Mouse (Mus musculus): Measurements from ENCODE around the gene Srgap1. TPM values are rescaled to one million over a fixed set of nuclear protein-coding genes. Genes with fewer than 3 reads are reported as not detected.

Srgap1 gene
- polyA plus RNA-seq, 1 experiment from 2014 or later: 10.2 TPM

DNA sequence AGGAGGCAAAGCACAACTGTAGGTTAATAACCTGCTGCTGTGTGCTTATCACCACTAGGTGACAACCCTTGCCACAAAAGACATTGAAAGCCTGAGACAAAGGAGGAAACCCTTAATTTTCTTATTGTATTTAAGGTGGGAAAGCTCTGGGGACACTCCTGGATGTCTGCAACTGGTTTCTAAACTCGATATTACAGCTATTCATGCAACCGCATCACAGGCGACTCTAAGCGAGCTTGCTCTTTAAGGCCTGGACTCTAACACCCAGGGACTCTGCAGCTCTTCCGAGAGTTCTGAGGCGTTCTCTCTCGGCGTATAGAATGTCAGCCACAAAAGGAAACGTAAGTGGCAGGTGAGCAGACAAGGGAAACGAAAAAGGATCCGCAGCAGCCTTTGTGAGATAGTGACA is 241.2 kb downstream of the Srgap1 start:
- no peak overlapping the region for H3K9ac ChIP-seq (ENCODE audit: low read depth, low read length)
- no peaks in the 10 kb centered on the region for H3K9me3 ChIP-seq (replicated peaks; ENCODE audit: low read length)
- 71% methylated on average over 11 of the region's 11 CpGs for WGBS
- H3K4me1 ChIP-seq (replicated peaks; ENCODE audit: insufficient read depth, low read length): no peaks in the 10 kb centered on the region
- TF ChIP-seq CTCF (IDR thresholded peaks at IDR 0.05; ENCODE audit: low read depth): peak; percentile 54
- H3K4me2 ChIP-seq (ENCODE audit: low read length): no peak overlapping the region
- H3K4me3 ChIP-seq (replicated peaks; ENCODE audit: low read depth, low read length): no peak overlapping the region
- no peak for DNase-seq (ENCODE audit: low spot score)
- H3K27ac ChIP-seq: no peak overlapping the region
- H3K27me3 ChIP-seq (ENCODE audit: insufficient read depth, low read length): no peaks in the 10 kb centered on the region
- no peak for ATAC-seq (replicated peaks; ENCODE audit: low FRiP score, low read depth)
- H3K36me3 ChIP-seq (ENCODE audit: insufficient read depth, low read length): peaks cover 15% of the 10 kb centered on the region; the same call in 1 of the 2 replicates

DNA sequence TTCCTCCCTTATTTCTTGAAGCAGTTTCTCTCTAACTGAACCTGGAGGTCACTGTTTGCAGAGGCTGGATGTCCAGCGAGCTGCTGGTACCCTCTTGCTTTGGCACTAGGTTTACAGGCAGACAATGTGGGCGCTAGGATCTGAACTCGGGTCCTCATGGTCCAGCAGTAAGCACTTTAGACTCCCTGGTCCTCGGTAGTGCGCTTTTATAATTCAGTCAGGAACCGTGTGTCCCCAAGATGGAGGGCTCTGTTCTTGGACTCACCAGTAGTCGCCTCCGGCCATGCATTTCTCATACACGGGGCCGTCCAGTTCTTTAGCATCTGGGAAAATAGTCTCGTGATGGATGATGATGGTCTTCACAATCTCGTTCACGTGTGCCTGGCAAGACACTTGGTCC is 242.6 kb downstream of the Srgap1 start:
- Histone ChIP-seq H3K4me2 (ENCODE audit: low read length) (no peak overlapping the region), H3K27me3 (ENCODE audit: insufficient read depth, low read length) (no peaks in the 10 kb centered on the region), H3K9ac (ENCODE audit: low read depth, low read length) (no peak overlapping the region), H3K9me3 (replicated peaks; ENCODE audit: low read length) (no peaks in the 10 kb centered on the region), H3K4me3 (replicated peaks; ENCODE audit: low read depth, low read length) (no peak overlapping the region), H3K36me3 (ENCODE audit: insufficient read depth, low read length) (peaks cover 15% of the 10 kb centered on the region; the same call in 1 of the 2 replicates), H3K4me1 (replicated peaks; ENCODE audit: insufficient read depth, low read length) (no peaks in the 10 kb centered on the region), H3K27ac (no peak overlapping the region)
- ATAC-seq (replicated peaks; ENCODE audit: low FRiP score, low read depth): no peak
- DNase-seq (ENCODE audit: low spot score): no peak
- no peak for TF ChIP-seq CTCF (IDR thresholded peaks at IDR 0.05; ENCODE audit: low read depth)
- 92% methylated on average over 13 of the region's 13 CpGs for WGBS

GRCm38 (mm10) chr10:121800041-121800440 is 247.1 kb downstream of the Srgap1 start:
- Histone ChIP-seq H3K27ac (no peak overlapping the region), H3K4me3 (replicated peaks; ENCODE audit: low read depth, low read length) (no peak overlapping the region)
- 92% methylated on average over 13 of the region's 13 CpGs for WGBS

DNA sequence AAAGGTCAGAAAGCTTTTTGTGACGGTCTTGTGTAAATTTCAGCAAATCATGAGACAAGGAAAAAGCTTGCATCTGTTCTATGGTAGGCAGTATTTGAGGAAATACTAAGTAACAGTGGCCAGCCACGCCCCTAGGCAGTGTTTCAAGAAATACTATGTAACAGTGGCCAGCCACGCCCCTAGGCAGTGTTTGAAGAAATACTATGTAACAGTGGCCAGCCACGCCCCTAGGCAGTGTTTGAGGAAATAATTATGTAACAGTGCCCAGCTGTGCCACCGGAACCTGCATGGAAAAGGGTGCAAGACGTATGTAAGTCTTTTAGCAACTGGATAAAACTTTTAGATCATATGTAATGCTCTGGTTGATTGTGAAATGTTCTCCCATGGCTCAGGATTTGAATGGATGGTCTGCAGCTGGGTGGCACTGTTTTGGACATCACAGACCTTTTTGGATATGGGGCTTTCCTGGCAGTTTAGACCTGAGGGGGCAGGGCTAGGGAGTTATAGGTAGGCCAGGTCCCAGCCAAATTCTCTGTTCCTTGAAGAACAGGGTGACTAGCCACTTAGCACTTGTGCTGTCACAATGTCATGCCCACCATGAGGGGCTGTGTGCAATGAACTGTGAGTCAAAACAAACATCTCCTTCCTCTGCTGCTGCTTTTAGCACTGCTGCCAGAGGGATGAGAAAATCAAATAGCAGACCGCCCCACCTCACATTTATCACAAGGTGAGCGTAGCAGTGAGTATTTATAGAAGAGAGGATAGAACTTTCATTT is 250.9 kb downstream of the Srgap1 start:
- 0 out of 2 replicates have a peak, but pooled peaks have one; percentile 2 for TF ChIP-seq CTCF (IDR thresholded peaks at IDR 0.05; ENCODE audit: low read depth)
- ATAC-seq (replicated peaks; ENCODE audit: low FRiP score, low read depth) (no peak), DNase-seq (ENCODE audit: low spot score) (no peak)
- Histone ChIP-seq H3K36me3 (ENCODE audit: insufficient read depth, low read length) (0 out of 2 replicates have a peak, but pooled peaks cover 2% of the 10 kb centered on the region), H3K27ac (no peak overlapping the region), H3K27me3 (ENCODE audit: insufficient read depth, low read length) (no peaks in the 10 kb centered on the region), H3K9ac (ENCODE audit: low read depth, low read length) (no peak overlapping the region), H3K4me3 (replicated peaks; ENCODE audit: low read depth, low read length) (no peak overlapping the region), H3K4me1 (replicated peaks; ENCODE audit: insufficient read depth, low read length) (no peaks in the 10 kb centered on the region), H3K9me3 (replicated peaks; ENCODE audit: low read length) (no peaks in the 10 kb centered on the region), H3K4me2 (ENCODE audit: low read length) (no peak overlapping the region)
- 71% methylated on average over 8 of the region's 8 CpGs for WGBS

More at GRCm38 (mm10) chr10:121800041-121800440, 247.1 kb downstream of the Srgap1 start:
- no peak for ATAC-seq (replicated peaks; ENCODE audit: low FRiP score, low read depth)
- DNase-seq (ENCODE audit: low spot score): no peak
- Histone ChIP-seq H3K9me3 (replicated peaks; ENCODE audit: low read length) (no peaks in the 10 kb centered on the region), H3K4me1 (replicated peaks; ENCODE audit: insufficient read depth, low read length) (no peaks in the 10 kb centered on the region), H3K4me2 (ENCODE audit: low read length) (no peak overlapping the region), H3K27me3 (ENCODE audit: insufficient read depth, low read length) (no peaks in the 10 kb centered on the region), H3K9ac (ENCODE audit: low read depth, low read length) (no peak overlapping the region), H3K36me3 (ENCODE audit: insufficient read depth, low read length) (peaks cover 12% of the 10 kb centered on the region; the same call in 1 of the 2 replicates)
- TF ChIP-seq CTCF (IDR thresholded peaks at IDR 0.05; ENCODE audit: low read depth): no peak

DNA sequence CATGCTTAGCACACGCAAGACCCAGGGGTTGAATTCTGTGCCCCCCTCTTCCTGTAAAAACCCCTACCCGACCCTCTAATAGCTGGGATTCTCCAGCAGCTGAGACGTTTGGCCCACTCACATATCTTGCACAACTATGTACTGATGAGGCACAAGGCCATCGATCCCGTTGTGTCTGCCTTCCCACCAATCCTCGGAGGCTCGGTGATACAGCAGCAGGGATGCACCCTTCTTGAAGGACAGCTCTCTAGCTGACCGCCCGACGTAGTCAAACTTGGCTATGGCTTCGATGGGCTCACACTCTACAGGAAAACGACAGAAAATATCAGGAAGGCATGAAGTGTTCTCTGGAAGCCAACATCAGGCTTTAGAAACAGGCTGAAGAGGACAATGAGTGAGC is 252.6 kb downstream of the Srgap1 start:
- no peak overlapping the region for H3K4me3 ChIP-seq (replicated peaks; ENCODE audit: low read depth, low read length)
- H3K27ac ChIP-seq: no peak overlapping the region
- H3K4me1 ChIP-seq (replicated peaks; ENCODE audit: insufficient read depth, low read length): no peaks in the 10 kb centered on the region
- WGBS: 90% methylated on average over 12 of the region's 12 CpGs
- TF ChIP-seq CTCF (IDR thresholded peaks at IDR 0.05; ENCODE audit: low read depth): no peak
- 0 out of 2 replicates have a peak, but pooled peaks cover 3% of the 10 kb centered on the region for H3K36me3 ChIP-seq (ENCODE audit: insufficient read depth, low read length)
- no peak for DNase-seq (ENCODE audit: low spot score)
- H3K27me3 ChIP-seq (ENCODE audit: insufficient read depth, low read length): no peaks in the 10 kb centered on the region
- no peaks in the 10 kb centered on the region for H3K9me3 ChIP-seq (replicated peaks; ENCODE audit: low read length)
- no peak overlapping the region for H3K9ac ChIP-seq (ENCODE audit: low read depth, low read length)
- ATAC-seq (replicated peaks; ENCODE audit: low FRiP score, low read depth): no peak
- H3K4me2 ChIP-seq (ENCODE audit: low read length): no peak overlapping the region

GRCm38 (mm10) chr10:121792661-121793060 is 254.5 kb downstream of the Srgap1 start:
- H3K9me3 ChIP-seq (replicated peaks; ENCODE audit: low read length): no peaks in the 10 kb centered on the region
- WGBS: 92% methylated on average over 17 of the region's 17 CpGs
- H3K27me3 ChIP-seq (ENCODE audit: insufficient read depth, low read length): no peaks in the 10 kb centered on the region
- no peak overlapping the region for H3K27ac ChIP-seq
- no peak for TF ChIP-seq CTCF (IDR thresholded peaks at IDR 0.05; ENCODE audit: low read depth)
- no peak overlapping the region for H3K4me3 ChIP-seq (replicated peaks; ENCODE audit: low read depth, low read length)
- 0 out of 2 replicates have a peak, but pooled peaks cover 3% of the 10 kb centered on the region for H3K36me3 ChIP-seq (ENCODE audit: insufficient read depth, low read length)
- H3K4me2 ChIP-seq (ENCODE audit: low read length): no peak overlapping the region
- H3K9ac ChIP-seq (ENCODE audit: low read depth, low read length): no peak overlapping the region
- DNase-seq (ENCODE audit: low spot score): no peak
- ATAC-seq (replicated peaks; ENCODE audit: low FRiP score, low read depth): no peak
- no peaks in the 10 kb centered on the region for H3K4me1 ChIP-seq (replicated peaks; ENCODE audit: insufficient read depth, low read length)
